Mouse (Mus musculus): ENCODE measurements around the gene Olfr1368.
A peak's percentile ranks its signal among the peaks of the same experiment; 100 is the strongest.
"Not testable (repeated sequence)": the region's sequence is repeated elsewhere in the genome, so short reads cannot be mapped to it uniquely, and the experiment has no call there.

The Olfr1368 gene

GRCm38 (mm10) chr13:21166936-21167909 lies 21.6 kb upstream of the Olfr1368 start:
- DNase-seq = peak; percentile 81

- no peak for DNase-seq
Measured at GRCm38 (mm10) chr13:21162591-21162990, 16.9 kb upstream of the Olfr1368 start.

- no peak for DNase-seq
Measured at GRCm38 (mm10) chr13:21161591-21161990, 15.9 kb upstream of the Olfr1368 start.

GRCm38 (mm10) chr13:21160657-21161590 lies 15.3 kb upstream of the Olfr1368 start:
- peak; percentile 95 for DNase-seq

DNA sequence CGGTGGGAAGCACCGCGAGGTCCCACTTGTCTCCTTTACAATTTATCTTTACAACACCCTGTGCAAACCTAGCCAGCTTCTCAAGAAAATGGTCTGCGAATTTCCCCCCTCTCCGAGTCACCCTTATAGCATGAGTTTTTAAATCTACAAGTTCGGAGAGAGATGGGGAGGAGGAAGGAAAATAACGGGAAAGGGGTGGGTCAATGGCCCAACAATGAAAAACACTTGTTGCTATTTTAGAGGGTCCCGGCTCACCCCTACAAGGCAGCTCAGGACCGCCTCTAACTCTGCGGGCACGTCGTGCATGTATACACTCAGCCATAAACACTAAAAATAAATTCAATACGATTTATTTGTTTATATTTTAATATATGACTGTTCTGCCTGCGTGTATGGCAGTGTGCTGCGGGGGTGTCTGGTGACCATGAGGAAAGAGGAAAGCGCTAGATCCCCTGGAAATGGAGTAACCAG lies 14.4 kb upstream of the Olfr1368 start:
- DNase-seq = no peak

DNA sequence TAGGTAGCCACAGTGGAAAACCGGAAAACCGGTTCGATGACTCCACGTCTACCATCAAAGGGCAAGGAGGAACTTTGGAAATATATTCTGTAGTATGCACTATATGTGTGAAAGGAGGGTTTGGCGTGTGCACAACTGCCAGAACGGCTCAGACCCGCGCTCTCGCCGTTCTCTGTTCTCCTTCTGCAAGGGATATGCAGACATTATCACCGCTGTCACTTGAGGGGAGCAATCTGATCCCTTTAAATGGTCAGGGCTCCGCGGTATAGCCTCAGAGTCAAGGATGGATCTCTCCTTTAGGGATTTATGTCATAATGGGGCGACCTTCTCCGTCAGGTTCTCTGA lies 13.8 kb upstream of the Olfr1368 start:
- DNase-seq = no peak

- peak; percentile 94 for DNase-seq
Measured at GRCm38 (mm10) chr13:21158785-21159474, 13.3 kb upstream of the Olfr1368 start.

DNA sequence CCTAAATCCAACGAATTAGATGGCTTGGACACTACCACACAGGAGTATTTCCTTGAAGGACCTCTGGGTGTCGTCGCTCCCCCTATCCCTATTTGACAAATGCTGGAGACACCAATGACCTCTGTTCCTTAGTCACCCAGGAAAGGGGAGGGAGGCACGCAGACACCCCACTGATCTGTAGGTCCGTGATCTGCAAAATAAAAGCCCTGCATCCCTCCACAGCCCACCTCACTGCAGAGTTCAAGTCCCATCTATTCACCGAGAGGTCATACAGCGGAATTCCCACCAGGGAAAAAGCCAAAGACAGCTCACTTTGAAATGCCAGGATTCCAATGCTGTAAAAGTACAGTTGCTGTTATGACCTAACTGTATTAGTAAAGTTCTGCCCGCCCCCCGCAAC lies 12.4 kb upstream of the Olfr1368 start:
- no peak for DNase-seq

GRCm38 (mm10) chr13:21155888-21156287 lies 10.2 kb upstream of the Olfr1368 start:
- DNase-seq = no peak

- no peak for DNase-seq
Measured at GRCm38 (mm10) chr13:21142421-21142820, 3.2 kb downstream of the Olfr1368 start.

- DNase-seq = not testable (repeated sequence)
Measured at GRCm38 (mm10) chr13:21129339-21129738, 16.3 kb downstream of the Olfr1368 start, which contains the start of gene Olfr263. Gene Olfr263, plus strand, starts transcription at chr13:21129639.

DNA sequence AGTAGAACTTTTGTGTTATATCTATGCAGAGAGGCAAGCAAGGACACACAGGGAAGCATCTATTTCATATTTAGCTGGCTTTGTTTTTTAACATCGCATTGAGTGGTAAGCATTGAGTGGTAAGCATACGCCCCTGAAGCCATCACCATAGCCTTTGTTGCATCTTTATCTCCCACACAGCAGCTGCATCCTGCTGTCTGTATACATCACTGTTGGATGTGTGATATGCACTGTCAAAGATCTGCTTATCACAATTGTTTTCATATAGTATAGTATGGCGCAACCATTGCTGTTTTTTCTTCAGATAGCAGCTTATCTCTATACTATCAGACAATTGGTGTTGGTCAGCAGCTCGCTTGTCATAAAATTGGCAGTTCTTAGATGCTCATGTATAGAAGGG lies 31.5 kb downstream of the Olfr1368 start:
- DNase-seq = no peak

GRCm38 (mm10) chr13:21111183-21111582 lies 34.5 kb downstream of the Olfr1368 start, which contains the start of gene Olfr1369-ps1:
Gene Olfr1369-ps1, plus strand, starts transcription at chr13:21111483.
- not testable (repeated sequence) for DNase-seq

GRCm38 (mm10) chr13:21110441-21110840 lies 35.2 kb downstream of the Olfr1368 start:
- DNase-seq = no peak

DNA sequence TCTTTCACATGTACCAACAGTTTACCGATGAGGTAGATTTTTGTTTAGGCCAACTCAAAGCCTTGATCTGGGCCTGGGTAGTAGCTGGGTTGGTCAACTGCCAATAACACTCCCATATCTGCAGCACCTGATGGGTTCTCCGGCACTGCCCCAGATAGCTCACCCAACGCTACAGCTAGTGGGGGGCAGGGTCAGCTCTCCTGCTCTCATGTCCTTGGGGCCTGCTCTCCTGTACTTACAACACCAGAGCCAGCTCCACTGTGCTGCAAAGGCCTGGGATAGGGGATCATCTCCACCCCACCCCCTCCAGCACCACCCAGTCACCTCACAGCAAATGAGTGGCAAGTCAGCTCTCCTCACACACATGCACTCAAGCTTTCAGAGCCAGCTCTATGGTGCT lies 35.9 kb downstream of the Olfr1368 start:
- DNase-seq = no peak
